Mouse (Mus musculus): ENCODE measurements around the gene Sf3b4.

Sf3b4 gene

DNA sequence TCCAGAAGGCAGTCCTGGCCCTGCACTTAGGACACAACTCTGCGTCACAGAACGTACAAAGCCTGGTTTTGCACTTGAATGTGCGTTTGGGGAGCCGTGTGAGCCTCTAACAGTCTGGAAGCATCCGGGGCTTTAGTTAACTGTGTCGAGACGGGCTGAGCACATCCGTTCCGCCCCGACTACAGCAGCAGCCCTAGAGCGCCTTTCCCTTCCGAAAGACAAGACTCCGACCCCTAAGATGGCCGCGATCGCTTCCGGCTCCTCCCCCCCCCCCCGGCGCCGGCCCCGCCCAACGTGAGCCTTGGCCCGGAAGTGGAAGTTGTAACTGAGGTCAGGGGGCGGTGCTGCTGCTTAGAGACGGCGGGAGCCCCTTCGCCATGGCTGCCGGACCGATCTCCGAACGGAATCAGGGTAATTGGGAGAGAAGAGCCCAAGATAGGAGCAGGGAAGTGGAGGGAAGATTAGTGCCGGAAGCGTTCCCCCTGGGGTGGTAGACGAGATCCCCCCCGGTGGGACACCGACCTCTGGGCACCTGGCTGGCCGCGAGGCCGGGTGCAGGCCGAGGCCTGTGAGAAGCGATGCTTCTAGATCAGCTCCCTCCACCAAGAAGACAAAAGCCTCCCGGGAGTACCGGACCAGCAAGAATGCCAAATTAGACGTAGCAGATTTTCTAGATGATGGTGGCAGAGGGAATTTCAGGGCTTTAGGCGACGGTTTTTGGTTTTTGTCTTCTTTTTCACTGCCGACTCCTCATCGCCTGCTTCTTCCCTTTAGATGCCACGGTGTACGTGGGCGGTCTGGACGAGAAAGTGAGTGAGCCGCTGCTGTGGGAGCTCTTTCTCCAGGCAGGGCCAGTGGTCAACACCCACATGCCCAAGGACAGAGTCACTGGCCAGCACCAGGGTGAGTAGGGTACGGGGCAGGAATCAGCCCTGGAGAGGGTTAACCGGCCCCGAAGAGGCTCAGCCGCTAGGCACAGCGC is at the start of gene Sf3b4:
Sf3b4 (plus strand) TSS at position 136 of the 982 bp plus-strand sequence.
- peak; percentile 86 for DNase-seq (ENCODE audit: low read depth, low spot score)

DNA sequence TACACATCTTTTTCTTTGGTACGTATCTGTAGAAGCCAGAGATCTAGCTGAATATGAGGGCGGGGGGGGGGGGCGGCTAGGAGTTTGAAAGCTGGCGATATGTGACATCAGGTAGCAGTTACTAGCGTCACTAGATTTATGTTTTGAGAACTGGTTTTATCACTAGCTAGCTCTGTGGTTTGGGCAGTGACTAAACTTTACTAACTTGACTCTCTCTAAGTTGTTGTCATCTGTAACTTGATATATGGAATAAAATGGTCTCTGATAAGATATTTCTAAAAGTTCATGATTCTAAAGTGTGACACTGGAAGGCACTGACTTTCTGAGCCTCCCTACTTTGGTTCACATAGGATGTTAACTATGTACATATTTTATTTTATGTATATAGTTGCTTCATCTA is 47.9 kb upstream of the Sf3b4 start:
- DNase-seq (ENCODE audit: low read depth, low spot score): no peak

DNA sequence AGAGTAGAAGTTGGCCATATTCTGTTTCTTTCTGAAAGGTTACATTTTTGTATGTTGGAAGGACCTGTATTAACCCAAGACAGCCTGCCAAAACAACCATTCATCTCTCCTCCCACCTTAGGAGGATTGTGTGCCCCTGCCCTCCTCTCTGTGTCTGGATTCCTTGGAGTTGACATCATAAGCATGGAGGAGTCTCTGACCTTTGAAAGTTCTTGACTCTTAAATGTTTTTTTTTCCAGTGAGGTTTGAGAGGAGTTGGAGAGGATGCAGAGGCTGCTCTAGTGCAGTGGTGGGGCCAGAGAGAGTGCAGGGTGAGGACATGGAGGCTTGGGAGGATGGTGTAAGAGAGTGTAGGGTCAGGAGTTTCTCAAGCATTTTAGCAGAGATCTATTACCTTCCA is 44.0 kb upstream of the Sf3b4 start:
- DNase-seq (ENCODE audit: low read depth, low spot score): no peak

DNA sequence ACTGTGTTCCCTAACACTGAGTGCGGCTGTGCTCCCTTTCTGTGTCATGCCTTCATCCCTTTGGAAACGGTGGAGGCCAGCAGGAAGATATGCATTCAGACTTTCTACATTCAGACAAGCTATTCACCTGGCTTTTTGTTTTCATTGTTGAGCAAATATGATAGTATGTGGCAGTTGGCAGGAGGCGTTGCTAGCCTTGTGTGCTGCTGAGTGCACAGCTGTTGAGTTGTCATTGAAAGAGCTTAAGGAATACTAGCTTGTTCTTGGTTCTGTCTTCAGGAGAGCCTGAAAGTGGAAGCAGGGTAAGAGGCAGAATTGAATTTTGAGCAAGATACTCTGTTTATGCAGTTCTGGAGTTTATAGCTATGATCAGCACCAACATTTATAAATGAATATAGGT is 39.7 kb upstream of the Sf3b4 start:
- no peak for DNase-seq (ENCODE audit: low read depth, low spot score)

DNA sequence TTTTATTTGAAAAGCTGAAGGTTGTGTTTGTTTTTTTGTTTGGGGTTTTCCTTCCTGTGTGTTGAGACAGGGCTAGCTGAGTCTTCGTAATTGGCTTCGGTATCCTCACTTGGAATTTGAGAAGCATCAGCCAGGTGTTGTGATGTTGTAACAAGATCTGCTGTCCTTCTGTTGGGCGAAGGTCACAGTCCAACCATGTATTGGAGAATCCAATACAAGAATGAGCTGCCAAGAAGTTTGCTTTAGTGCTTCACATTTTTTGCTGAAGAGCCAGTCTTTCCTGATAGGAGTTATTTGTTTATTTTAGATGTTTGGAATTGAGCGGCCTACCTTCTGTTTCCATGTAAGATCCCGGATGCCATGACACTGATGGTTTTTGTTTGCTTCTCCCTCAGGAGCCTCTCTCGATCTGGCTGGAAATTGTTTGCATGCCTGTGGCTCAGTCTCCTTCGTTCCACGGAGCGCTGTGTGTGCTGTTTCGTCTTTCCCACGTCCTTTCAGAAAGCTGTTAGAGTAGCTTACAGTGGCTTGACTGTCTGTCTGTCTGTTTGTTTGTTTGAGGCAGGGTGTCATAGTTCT is 38.7 kb upstream of the Sf3b4 start:
- peak; percentile 30 for DNase-seq (ENCODE audit: low read depth, low spot score)

DNA sequence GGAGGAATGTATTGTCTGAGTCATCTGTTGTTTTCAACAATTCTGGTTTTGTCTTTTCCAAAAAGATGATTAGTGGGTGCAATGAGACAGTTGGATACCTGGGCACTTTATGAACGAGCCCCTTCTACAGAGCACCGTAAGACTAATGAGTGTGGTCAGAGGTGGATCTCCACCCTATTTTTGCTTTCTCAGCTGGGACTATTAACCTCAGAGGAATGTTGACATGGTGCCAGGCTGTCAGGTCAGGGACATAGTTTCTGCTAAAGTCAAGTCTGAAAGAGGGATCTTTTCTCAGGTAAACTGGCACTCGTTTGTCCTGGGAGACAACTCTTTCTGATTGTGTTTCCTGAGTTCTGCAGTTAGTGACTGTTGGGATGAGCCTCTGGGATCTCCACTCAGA is 37.1 kb upstream of the Sf3b4 start:
- no peak for DNase-seq (ENCODE audit: low read depth, low spot score)

DNA sequence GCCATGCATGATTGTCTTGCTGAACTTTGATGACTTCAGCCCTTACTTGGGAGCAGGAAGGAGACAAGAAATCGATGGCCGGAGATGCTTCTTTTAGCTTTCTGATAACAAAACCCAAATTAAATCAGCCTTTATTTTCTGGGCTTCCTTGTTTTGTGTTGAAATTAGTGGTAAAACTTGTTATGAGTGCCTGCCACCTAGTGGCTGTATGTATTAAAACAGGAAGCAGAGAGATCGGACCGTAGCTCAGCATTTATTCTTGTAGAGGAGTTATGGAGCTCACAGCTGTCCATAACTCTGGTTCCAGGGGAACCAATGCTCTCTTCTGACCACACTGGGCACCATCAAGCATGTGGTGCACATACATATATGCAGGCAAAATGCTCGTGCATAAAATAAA is 24.2 kb upstream of the Sf3b4 start:
- peak; percentile 58 for DNase-seq (ENCODE audit: low read depth, low spot score)

DNA sequence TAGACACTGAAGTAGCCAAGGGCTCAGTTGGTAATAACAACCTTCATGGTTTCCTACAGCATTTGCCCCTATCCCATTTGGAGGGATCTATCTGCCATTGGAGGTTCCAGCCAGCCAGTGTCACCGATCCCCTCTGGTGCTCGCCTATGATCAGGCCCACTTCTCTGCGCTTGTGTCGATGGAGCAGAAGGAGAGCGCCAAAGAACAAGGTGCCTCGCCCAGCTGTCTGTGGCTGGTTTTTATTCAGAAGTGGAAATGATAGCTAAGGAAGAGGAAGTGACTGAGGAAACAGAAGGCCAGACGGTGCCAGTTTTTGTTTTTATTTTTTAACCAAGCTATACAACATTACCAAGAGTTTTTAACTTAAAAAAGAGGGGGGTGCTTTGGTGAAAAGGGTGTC is 20.3 kb upstream of the Sf3b4 start:
- no peak for DNase-seq (ENCODE audit: low read depth, low spot score)

DNA sequence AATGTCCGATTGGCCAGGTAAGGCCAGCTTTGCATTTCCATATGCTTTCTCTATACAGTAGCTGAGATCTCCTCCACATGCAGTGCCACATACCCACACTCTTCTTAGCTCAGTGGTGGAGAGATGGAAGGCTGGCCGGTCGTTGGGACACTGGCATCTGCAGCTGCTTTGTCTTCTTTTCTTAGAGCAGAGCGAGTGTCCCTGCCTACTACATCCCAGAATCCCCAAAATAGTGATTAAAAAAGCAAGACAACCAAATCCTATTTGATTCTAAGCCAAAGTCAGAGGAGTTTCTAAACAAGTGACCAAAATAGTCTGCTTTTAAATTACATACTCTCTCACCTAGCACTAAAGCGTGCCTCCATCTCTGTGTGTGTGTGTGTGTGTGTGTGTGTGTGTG is 19.5 kb upstream of the Sf3b4 start:
- no peak for DNase-seq (ENCODE audit: low read depth, low spot score)

DNA sequence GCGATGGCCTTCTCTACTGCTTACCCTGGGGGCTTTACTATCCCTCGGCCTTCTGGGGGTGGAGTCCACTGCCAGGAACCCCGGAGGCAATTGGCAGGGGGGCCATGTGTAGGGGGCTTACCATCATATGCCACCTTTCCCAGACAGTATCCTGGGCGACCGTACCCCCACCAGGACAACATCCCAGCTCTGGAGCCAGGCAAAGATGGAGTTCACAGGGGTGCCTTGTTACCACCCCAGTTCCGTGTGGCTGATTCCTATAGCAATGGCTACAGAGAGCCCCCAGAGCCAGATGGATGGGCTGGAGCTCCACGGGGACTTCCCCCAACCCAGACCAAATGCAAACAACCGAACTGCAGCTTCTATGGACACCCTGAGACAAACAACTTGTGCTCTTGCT is 16.6 kb upstream of the Sf3b4 start:
- no peak for DNase-seq (ENCODE audit: low read depth, low spot score)

DNA sequence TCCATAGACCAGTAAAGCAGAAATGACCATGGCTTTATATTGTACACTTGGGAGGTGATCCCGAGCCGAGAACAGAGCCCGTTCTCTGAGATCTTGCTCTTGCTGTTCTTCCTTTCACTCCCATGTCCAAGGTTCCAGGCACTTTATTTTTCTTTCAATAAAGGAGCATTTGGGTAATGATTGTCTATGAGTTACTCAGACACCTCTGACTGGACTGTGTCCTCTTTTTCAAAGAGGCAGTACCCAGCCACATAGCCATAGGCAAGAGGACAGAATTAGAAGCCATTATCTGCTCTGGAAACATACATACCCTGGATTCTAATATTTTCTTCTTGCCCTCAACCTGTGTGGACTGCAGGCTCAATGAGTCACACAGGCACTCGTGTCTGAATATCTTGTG is 12.3 kb upstream of the Sf3b4 start:
- no peak for DNase-seq (ENCODE audit: low read depth, low spot score)

DNA sequence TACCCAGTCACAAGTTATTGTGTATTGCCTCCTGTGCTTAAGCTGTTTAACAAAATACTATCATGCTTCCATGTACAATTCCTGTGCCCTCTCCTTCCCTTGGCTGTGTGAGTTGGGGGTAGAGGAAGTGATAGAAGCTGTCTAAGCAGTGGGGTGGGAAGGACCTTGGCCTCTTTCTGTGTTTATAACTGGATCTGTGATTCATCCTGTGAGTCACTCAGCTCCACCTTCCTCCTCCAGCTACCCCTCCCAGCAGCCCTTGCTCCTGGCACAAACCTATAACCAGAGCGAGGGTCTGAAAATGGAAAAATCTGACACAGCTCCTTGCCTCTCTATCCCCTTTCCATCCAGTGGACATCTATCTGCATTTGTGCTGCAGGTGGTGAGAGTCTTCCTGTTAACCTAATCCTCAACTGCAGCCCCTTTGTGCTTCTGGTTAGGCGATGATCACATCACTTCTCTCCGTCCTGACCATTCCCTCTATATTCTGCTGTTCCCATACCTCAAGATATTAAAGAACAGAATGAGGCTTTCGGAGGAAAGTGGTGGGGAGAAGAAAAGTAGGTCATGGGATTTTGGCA is 11.8 kb upstream of the Sf3b4 start:
- DNase-seq (ENCODE audit: low read depth, low spot score): peak; percentile 76

DNA sequence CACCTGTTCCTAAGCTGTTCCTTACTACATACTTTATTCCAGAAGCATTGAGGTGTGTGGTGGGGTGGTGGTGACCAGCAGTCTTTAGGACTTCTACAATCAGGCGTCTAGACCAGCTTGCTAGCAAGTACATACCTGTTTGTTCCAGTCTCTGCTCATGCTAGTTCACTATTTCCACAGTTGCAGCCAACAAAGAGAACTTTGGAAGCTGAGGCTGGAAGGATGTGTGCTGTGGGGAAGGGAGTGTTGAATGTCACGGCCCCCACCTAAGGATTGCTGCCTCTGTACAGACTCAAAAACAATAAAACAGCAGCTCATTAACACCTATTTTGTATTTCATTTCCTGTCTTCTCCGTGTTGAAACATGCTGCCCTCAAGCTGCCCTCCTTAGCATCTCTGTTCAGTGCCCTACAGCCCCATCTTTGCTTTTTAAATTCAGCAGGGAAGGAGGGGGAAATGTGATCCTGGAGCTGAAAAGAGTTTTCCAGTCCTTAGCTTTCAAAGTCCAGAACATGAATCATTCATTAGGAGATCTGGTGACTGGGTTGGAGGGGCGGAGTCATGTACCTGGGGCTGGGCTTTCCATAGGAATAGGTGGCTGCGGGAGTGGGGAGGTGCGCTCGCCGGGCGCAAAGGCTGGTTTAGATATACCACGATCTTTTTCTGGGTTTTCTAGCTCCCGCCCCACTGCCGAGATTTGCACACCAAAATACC is 11.2 kb upstream of the Sf3b4 start:
- peak; percentile 48 for DNase-seq (ENCODE audit: low read depth, low spot score)

DNA sequence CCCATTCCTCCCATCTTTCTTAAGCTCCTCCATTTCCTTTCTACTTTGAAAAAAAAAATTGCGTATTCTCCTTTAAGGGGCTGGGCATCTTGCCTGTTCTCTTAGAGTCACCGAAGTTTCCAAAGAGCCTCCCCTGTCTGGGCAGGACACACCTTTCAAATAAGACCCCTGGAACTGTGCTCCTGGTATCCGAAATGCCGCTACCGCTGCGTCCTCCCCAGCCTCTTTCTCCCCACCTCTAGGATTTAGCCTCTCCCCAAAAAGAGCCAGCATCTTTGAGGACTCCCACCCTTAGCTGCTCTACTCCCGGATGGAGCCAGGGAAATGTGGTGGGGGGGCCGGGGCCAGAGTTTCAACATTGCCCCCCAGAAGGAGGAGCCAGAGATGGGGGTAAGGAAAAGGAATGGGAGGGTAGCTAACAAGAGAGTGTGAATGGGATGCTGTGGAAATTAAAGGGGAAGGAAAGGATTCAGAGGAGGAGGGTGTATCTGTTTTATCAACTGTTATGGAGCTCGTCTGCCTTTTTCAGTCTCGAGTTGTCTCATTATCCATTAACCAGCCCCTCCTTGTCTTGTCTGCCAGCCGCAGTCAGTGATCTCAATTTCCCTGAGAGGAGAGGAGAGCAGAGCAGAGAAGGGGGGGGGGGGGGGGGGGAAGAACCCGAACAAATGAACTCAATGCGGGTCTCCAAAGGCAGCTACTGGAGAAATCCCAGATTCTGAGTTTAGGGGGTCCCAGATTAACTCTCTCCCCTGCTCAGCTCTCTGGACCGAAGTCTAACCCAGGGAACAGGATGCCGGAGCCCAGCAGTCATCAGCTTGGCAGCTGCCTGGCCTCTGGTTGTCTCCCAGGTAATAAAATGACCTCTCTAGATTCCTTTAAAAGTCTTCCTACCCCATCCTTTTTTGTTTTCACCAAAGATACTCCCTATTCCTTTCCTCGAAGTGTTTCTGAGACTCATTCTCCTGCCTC is 10.0 kb upstream of the Sf3b4 start, which contains the start of gene Mtmr11:
Mtmr11 (plus strand) TSS at position 136 of the 972 bp plus-strand sequence.
- DNase-seq (ENCODE audit: low read depth, low spot score): no peak

DNA sequence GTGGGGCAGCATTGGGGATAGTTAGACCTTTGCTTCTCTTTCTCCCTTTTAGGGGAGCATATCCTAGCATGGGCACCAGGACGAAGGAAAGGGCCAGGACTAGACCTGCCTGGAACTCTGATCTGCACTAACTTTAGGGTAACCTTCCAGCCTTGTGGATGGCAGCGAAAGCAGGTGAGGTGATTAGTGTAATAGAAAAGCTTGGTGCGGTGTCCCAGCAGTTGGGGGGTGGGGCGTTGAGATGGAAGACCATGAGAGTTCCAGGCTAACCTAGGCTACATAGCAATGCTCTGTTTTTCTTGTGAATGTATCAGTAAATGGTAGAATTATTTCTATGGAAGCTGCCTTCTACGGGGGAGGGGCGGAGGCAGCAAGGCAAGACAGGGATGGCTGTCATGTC is 9.1 kb upstream of the Sf3b4 start:
- DNase-seq (ENCODE audit: low read depth, low spot score): no peak

DNA sequence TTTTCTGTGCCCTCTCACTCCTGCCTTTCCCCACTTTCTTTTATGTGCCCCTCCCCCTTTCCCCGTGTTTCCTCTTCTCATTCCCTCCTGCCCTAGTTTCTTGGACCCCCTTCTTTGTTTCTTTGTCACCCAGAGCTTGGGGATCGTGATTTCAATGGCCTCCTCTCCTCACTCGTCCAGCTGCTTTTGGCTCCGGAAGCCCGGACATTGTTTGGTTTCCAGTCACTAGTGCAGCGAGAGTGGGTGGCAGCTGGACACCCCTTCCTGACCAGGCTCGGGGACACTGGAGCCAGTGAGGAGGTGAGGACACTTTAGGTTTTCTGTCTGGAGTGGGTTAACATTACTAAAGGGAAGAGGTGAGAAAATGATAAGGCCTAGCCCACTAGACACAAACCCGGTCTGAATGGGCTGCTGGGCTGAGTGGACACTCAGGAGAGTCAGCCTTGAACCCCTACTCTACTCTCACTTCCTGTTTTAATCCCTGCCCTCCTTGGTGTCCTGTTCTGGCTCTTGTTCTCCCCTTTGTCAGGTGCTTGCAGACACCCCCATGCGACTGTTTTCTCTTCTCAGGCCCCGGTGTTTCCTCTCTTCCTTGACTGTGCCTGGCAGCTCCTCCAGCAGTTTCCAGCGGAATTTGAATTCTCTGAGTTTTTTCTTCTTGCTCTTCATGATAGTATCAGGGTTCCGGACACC is 3.5 kb upstream of the Sf3b4 start:
- no peak for DNase-seq (ENCODE audit: low read depth, low spot score)

DNA sequence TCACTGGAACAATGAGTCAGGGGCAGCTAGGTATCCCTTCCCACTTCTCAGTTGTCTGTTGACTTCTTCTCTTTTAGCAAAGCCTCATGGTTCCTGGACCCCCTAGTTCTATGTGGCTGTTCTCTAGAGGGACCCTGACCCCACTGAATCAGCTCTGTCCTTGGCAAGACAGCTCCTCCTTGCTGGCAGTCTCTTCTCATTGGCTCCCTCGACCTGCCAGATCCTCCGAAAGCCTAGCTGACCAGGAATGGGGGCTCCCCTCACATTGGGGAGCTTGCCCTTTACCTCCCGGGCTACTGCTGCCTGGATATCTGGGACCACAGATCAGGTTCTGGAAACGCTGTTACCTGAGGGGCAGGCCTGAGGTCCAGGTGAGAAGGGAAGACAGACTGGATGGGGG is 1.9 kb upstream of the Sf3b4 start:
- no peak for DNase-seq (ENCODE audit: low read depth, low spot score)

DNA sequence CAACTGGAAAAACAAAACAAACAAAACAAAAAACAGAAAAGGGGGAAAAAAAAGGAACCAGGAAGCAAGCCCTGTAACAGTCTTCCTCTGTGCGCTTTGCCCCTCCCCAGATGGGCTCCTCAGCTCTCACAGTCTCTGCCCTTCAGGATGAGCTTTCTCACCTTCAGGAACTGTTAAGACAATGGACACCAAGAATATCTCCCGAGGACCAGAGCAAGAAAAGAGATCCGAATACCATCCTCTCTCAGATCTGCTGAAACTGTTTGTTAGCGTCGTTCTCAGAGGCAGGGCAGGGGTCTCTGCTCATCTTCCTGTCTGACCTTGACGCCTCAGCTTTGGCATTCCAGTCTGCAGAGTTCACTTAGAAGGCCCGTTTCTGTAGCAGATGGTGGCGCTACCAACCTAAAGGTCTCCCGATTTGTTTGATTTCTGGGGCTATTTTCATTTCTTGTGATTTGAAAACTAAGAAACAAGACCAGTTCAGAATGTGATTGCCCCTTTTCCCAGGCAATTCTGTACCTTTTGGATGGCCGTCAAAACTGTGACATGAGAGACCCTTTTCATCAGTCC is 1.1 kb upstream of the Sf3b4 start:
- DNase-seq (ENCODE audit: low read depth, low spot score): no peak

DNA sequence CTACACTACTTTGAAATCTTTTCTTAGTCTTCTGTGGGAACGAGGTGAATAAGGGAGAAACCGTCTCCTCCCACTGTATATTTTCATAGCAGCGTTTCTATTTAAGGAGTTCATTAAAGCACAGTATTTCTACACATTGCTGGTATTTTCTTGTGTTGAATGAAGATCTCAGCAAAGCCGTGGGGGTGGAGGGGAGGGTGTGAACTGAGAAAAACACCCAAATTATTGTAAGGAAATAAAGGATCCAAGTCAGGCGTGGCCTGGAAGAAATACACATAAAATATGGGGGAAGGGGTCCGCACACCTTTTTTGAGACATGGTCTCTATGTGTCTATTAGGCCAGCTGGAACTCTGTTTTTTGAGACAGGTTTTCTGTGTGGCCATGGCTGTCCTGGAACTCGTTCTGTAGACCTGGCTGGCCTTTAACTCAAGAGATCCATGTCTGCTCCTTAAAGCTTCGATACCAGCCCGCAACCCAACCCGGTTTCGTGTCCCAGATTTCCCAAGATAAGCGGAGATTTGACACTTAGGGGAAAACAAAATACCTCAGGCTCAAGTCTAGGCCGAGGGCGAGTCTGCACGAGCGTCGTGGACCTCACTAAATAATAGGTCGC is 442 bp upstream of the Sf3b4 start:
- DNase-seq (ENCODE audit: low read depth, low spot score): peak; percentile 24
